Mouse (Mus musculus) spleen, adult 2 months (tissue): Measurements from ENCODE around the gene Klf15. TPM values are rescaled to one million over a fixed set of nuclear protein-coding genes. Genes with fewer than 3 reads are reported as not detected.

ENCODE experiments used
- DNase-seq, 2 experiments: peaks; one replicate each; pipeline versions ENCODE4 v3.0.0 to v3.0.0-alpha.2; 2012 to 2021; ENCODE audit warnings: low spot score in 2 of 2, low read depth in 1 of 2
- H3K27ac ChIP-seq: fragments of 200-500 bp; 2 replicates; pipeline ENCODE4 v1.5.1; 2012; ENCODE audit warnings: low read length, inconsistent platforms; ENCODE audit not compliant: insufficient read depth
- H3K27me3 ChIP-seq: fragments of 200-500 bp; 2 replicates; pipeline ENCODE4 v1.6.1; 2012; ENCODE audit warnings: mild to moderate bottlenecking, moderate library complexity, low read length, inconsistent platforms; ENCODE audit not compliant: control insufficient read depth, insufficient read depth
- H3K36me3 ChIP-seq: fragments of 200-500 bp; 2 replicates; pipeline ENCODE4 v1.6.1; 2012; ENCODE audit warnings: mild to moderate bottlenecking, low read length, inconsistent platforms; ENCODE audit not compliant: control insufficient read depth, insufficient read depth
- H3K4me1 ChIP-seq: fragments of 200-500 bp; 2 replicates; pipeline ENCODE4 v1.6.1; 2011; ENCODE audit warnings: inconsistent platforms; ENCODE audit not compliant: control insufficient read depth, insufficient read depth, insufficient read length
- H3K4me3 ChIP-seq: fragments of 200-500 bp; 2 replicates; pipeline ENCODE4 v1.5.1; 2011; ENCODE audit warnings: mild to moderate bottlenecking, inconsistent platforms; ENCODE audit not compliant: insufficient read depth, insufficient read length; ENCODE audit errors: extremely low read depth
- CTCF ChIP-seq: fragments of 200-500 bp; IDR thresholded peaks from 2 replicates; pipeline ENCODE4 v1.5.1; 2011; ENCODE audit warnings: mild to moderate bottlenecking, inconsistent platforms; ENCODE audit not compliant: insufficient read depth, insufficient read length, insufficient replicate concordance; ENCODE audit errors: extremely low read depth
- POLR2A ChIP-seq: fragments of 200-500 bp; IDR thresholded peaks from 2 replicates; pipeline ENCODE4 v1.6.1; 2011; ENCODE audit warnings: low read depth, low read length, inconsistent platforms
- WGBS: fragments of 180-500 bp; shearing (Covaris S2); methylation state at CpG from one replicate; pipeline ENCODE4 v1.1.7; 2018; 5-methylcytosine and 5-hydroxymethylcytosine counted together
- polyA plus RNA-seq: library from polyadenylated mRNA; depleted of rRNA; stranded (reverse); fragments of >200 nt; gene quantifications from 2 replicates; pipeline ENCODE4 v1.2.3, GENCODE M21; 2012

The Klf15 gene
- polyA plus RNA-seq, 1 experiment, result 9.7 TPM

GRCm38 (mm10) chr6:90476941-90477518 is 14.7 kb downstream of the Klf15 start:
- Histone ChIP-seq H3K27me3 (no peaks in the 10 kb centered on the region), H3K4me3 (no peak overlapping the region), H3K4me1 (no peaks in the 10 kb centered on the region), H3K27ac (no peak overlapping the region), H3K36me3 (no peaks in the 10 kb centered on the region)
- TF ChIP-seq POLR2A, result no peak
- TF ChIP-seq CTCF, result no peak
- no peak for DNase-seq
- 23% methylated on average over 14 of the region's 14 CpGs for WGBS

DNA sequence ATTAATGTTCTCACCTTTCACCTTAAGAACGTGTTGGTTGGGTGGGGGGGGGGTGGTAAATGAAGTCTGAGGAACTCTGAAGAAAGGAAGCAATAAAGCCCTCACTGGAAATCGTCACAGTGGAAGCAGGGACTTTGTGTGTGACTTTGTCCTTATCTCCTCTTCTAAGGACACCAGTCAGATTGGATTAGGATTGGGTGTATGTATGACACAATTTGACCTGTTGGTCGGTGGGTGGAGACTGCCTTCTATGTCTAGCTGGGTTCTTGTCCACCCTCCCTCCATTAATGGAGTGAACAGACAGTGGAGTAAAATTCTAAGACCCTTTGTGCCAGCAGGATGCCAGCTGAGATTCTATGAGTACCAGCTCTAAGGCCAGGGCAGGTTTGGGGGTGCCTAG is 21.9 kb downstream of the Klf15 start:
- 62% methylated on average over 3 of the region's 3 CpGs for WGBS
- no peak for DNase-seq

DNA sequence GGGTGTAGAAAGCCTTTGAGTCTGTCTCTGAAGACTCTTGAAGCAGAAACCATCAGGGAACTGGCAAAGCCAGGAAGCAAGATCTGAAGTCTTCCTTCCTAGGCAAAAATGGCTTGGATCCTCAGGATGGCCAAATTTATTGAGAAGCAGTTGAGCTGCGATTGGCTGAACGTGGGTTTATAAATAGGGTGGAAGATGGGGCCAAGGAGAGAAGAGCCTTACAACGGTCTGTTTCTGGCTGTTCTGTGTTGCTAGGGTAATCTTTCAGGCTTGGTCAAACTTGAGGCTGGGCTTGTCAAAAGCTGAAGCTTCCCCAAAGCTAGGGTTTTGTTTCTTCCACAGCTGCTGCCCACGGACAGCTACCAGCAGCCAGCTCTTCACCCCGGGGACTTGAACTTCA is 22.5 kb downstream of the Klf15 start:
- Histone ChIP-seq H3K27ac (no peak overlapping the region), H3K4me3 (no peak overlapping the region), H3K4me1 (no peaks in the 10 kb centered on the region), H3K27me3 (no peaks in the 10 kb centered on the region), H3K36me3 (no peaks in the 10 kb centered on the region)
- WGBS, result 72% methylated on average over 5 of the region's 5 CpGs
- DNase-seq, result no peak
- TF ChIP-seq CTCF, result no peak
- TF ChIP-seq POLR2A, result no peak

More for the DNA sequence above, 21.9 kb downstream of the Klf15 start:
- no peak overlapping the region for H3K4me3 ChIP-seq
- no peaks in the 10 kb centered on the region for H3K36me3 ChIP-seq
- no peak overlapping the region for H3K27ac ChIP-seq
- no peaks in the 10 kb centered on the region for H3K4me1 ChIP-seq
- TF ChIP-seq CTCF, result no peak
- TF ChIP-seq POLR2A, result no peak
- no peaks in the 10 kb centered on the region for H3K27me3 ChIP-seq

DNA sequence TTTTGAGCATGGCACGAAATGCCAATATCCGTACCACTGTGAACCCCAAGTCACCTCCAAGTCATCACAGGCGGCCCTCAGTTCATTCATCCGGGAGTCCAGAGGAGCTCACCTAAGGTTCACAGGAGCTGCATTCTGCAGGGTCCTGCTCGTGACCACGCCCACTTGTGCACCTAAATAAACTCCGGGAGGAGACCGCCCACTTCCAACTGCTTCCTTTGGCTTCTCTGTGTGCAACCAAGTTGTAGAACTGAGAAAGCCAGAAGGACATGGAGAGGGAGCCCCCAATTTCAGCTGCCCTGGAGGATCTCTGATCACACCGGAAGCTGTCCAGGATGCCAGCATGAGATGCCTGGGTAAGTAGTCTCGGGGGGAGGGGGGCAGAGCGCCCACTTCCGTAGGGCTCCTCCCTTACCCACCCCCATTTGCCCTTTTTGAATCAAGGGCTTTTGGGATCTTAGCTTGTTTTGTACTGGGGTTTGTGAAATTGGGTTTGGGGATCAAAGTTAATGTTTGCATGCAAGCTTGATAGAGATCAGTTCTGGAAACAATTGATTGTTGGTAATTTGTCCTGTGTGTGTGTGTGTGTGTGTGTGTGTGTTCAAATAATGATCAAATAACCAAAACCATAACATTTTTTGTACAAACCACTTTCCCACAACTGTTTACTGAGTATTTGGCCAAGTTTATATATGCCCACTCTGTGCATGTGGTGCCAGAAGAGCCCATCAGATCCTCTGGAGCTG is 24.0 kb downstream of the Klf15 start, which contains the start of gene Aldh1l1:
Gene Aldh1l1 (plus strand): TSS at position 252 of the 746 bp plus-strand sequence.
- H3K4me3 ChIP-seq, result no peak within 1 kb of the TSS
- DNase-seq, result no peak
- H3K4me1 ChIP-seq, result no peaks in the 10 kb centered on the region
- no peaks in the 10 kb centered on the region for H3K36me3 ChIP-seq
- TF ChIP-seq POLR2A (no peak), CTCF (no peak)
- no peaks in the 10 kb centered on the region for H3K27me3 ChIP-seq
- no peak within 1 kb of the TSS for H3K27ac ChIP-seq
- 85% methylated on average over 12 of the region's 12 CpGs for WGBS

DNA sequence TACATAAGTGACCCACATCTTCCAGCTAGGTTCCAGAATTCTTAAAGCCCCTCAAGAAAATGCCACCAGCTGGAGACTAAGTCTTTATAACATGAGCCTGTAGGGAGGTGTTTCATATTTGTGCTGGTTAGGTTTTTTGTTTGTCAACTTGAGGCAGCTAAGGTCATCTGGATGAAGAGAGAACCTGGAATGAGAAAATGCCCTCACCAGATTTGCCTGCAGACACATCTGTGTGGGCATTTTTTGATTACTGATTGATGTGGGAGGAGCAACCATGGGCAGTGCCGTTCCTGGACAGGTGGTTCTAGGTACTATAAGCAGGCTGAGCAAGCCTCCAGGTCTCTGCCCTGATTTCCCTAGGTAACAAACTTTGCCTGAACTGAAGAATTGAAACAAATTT is 25.2 kb downstream of the Klf15 start:
- TF ChIP-seq POLR2A (no peak), CTCF (no peak)
- Histone ChIP-seq H3K27me3 (no peaks in the 10 kb centered on the region), H3K27ac (no peak overlapping the region), H3K36me3 (no peaks in the 10 kb centered on the region), H3K4me3 (no peak overlapping the region), H3K4me1 (no peaks in the 10 kb centered on the region)
- no peak for DNase-seq
- WGBS, result 97% methylated on average over 1 of the region's 1 CpGs

DNA sequence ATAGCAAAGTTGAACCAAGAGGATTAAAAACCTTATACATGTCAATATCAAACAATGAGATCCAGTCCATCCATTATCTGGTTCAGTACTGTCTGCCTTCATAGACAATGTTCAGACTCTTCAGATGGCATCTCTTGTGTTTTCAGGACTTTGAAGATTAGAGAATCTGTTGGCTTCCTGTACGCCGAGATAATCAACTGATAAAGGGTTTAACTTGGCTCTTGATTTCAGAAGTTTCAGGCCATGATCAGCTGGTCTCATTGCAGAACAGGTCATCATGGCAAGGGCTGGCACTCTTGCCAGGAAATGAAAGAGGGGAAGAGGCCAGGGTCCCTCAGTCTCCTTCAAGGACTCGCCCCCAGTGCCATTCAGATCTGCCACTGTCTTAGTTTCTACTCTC is 27.2 kb downstream of the Klf15 start:
- TF ChIP-seq CTCF (no peak), POLR2A (no peak)

GRCm38 (mm10) chr6:90490976-90491375 is 28.6 kb downstream of the Klf15 start:
- no peaks in the 10 kb centered on the region for H3K36me3 ChIP-seq
- H3K27me3 ChIP-seq, result no peaks in the 10 kb centered on the region
- no peak for TF ChIP-seq CTCF
- no peak for TF ChIP-seq POLR2A
- no peak overlapping the region for H3K27ac ChIP-seq
- H3K4me3 ChIP-seq, result no peak overlapping the region
- H3K4me1 ChIP-seq, result no peaks in the 10 kb centered on the region
- WGBS, result 82% methylated on average over 2 of the region's 2 CpGs
- no peak for DNase-seq

More for the DNA sequence above, 27.2 kb downstream of the Klf15 start:
- no peak for DNase-seq
- Histone ChIP-seq H3K27me3 (no peaks in the 10 kb centered on the region), H3K36me3 (no peaks in the 10 kb centered on the region), H3K4me3 (no peak overlapping the region), H3K4me1 (no peaks in the 10 kb centered on the region), H3K27ac (no peak overlapping the region)
- WGBS, result 81% methylated on average over 3 of the region's 3 CpGs
